Mouse (Mus musculus) left cerebral cortex, adult 18-20 months (tissue): ENCODE measurements around the gene Gpc6. TPM values are rescaled to one million over a fixed set of nuclear protein-coding genes. Genes with fewer than 3 reads are reported as not detected.

Experiments used
- DNase-seq, 2 experiments: peaks; one replicate each; pipeline ENCODE4 v3.0.0; 2021 to 2022; ENCODE audit warnings: low spot score in 2 of 2, mixed read lengths in 1 of 2
- total RNA-seq, 2 experiments: library from RNA; stranded (reverse); gene quantifications; 2 replicates each; pipeline ENCODE4 v1.2.3; 2021

Gpc6 gene
- total RNA-seq, 2 experiments from 2014 or later, result 12.4 to 12.8 TPM

DNA sequence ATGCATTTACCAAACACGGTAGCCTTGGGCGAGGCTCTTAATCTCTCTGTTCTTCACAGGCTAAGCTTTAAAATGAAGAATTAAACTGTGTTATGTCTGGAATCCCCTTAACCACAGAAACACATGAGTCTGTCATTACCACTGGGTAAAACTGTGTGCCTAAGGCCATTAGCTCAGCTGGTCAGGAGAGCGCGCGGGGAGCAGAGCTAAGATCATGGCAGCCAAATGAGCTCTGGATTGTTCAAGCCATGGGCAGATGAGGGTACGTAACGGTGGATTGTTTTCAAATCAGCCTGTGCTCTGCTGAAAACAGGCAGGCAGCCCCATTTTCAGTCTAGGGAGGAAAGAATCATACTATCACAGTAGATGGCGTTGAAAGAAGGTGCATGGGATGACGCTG, 859.8 kb downstream of the Gpc6 start:
- no peak for DNase-seq

DNA sequence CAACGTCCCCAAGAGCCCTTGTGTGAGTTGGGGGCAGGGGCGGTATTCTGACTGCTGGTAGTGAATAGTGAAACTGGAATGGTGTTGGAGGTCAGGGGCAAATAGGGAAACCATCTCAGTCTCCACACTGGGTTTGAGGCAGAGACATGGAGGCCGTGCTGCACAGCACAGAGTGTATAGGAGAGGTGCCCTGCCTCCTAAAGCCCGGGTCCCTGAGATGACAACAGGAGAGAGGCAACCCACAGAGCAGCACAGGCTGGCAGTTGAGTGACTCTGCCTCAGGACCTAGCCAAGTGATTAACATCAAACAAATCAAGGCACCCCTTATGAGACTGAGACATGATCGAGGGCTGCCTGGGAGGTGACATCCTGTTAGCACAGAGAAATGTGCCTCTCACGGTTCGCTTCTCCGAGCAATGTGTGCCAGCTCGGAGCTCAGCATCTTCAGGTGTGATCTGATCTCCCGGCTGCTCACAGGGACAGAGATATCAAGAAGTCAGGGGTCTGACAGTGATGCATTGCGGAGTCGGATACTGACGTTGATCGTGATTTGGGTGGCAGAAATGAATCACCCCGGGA, 860.5 kb downstream of the Gpc6 start:
- DNase-seq, result no peak

DNA sequence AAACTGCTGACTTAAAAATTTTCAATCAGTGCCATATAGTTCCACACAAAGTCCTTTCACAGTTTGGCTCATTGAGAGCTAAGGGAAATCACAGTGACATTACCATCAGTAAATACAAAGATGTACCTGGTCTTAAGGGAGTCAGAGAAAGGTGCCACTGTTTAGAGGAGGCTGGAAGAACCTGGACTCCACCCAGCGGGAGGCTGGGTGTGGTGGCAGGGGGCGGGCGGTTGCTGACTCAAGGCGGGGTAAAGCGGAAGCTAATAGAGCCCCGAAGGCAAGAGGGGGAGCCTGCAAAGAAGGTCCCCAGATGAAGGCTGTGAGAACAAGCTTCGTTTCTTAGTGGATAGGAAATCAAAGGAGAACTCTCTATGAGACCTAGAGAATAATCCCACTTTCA, 861.5 kb downstream of the Gpc6 start:
- DNase-seq, result no peak

DNA sequence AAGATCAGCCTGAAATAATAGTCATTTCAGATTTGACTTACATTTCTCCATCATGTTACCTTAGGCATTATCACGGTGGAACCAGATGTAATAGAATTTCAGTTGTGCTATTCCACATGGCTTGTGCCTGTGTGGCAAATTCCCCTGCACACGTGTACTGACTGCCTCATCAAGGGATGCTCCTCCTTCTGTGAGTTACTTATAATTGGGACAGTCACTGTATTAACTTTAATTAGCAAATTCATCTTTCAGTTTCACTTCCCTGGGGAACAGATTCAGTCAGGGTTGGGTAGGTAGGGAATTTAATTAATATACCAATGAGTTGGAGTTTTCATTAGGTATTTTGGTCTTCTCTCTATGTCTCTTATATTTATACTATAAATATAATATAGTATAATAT, 869.8 kb downstream of the Gpc6 start:
- DNase-seq, result no peak

DNA sequence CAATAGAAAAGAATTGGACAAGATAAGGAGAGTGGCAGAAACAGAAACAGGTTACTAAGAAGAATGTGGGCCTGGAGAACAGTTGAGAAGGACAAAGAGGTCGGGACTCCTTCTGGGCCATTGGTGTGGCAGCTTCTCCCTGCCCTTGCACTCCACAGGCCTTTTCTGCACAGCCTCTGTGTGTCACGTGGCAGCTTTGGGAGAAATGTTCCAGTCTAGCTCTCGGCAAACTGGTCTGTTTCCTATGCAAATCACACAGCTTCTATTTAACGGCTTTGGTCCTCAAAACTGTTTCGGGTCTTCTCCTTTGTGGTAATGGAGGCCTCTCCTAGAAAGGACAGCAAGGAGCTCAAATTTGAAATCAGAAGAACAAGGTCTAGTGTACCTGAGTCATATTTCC, 871.5 kb downstream of the Gpc6 start:
- DNase-seq, result no peak

DNA sequence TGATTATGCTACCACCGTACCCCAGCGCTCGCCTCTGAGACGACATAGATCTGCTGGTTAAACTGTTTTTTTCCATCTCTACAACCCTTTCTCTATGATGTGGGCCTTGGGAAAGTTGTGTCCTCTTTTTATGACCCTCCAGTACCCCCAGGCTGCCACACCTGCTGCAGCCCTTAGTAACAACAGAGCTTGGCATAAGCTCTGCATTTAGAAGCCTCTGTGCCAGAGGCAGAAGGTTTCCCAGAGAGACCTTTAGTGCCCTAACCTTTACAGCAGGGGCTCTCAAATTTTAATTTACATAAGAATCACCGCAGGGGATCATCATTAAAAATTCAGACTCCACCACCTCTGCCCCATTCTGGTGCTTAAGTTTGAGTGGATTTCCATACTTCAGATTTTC, 875.3 kb downstream of the Gpc6 start:
- DNase-seq, result no peak

DNA sequence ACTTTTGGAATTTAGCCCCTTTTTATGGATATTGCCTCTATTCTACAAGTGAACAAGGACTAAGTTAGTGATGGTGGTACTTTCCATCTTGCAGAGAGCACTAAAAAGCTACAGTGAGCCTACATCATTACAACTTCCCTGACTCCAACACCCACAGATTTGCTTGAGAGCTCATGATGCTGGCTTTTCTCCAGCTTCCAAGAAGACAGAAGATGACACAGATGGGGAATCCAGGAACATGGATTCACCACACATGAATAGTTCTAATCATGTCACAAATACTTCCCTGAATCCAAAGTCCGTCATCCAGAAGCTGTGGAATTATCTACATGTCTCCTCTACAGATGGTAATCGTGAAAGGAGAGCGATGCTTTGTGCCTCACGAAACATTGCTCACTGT, 882.7 kb downstream of the Gpc6 start:
- no peak for DNase-seq

DNA sequence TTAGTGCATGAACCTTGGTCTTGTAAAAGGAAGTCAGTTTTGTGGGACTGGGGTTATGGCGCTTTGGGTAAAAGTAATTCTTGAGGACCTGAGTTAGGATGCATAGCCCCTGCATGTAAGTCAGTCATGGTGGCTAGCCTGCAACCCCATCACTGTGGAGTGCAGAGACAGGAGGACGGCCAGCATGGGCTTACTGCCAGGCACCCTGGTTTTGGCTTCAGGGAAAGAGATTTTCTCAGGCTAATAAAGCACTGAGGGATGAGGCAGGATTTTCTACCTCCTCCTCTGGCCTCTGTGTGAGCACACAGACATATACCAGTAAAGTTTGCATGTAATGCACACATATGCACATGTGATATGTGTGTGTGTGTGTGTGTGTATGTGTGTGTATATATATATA, 883.2 kb downstream of the Gpc6 start:
- no peak for DNase-seq

DNA sequence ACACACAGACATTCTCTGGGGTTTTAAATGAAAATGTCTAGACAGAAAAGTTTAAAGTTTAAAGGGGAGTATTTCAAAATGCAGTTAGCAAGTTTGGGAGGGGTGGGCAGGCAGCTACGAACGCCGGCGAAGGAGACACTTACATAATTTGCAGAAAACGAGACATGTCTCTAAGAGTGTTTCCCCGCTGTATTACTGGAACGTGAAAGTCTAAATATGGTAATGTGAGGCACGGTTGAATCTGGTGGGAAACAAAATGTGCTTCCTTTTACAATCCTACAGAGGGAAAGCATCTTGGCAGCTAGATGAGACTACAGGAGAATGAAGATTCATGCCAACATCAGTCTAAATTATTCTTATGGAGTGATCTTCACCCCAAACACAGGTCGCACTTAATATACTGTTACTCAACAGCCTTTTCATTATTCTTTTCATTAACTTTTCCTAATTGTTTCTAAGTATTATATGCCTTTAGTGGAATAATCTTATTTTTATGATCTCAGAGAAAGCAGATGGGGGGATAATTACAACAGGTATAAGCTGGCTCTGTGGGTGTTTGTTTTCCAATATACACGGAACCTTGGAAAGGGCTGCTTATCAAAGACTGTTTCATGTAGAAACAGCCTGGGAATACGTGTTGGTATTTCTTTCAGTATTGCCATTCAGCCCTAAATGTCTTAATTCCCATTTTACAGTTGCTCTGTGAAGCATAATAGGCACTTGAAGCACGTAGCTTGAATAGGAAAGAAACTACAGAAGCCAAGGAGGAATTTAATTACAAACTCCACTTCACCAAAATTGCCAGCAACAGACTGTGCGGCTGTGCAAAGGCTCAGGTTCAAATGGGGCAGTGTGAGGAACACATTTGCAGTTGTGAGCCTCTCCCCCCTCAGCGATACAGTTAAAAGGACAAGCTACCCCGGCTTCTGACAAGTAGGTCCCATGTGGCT, 885.5 kb downstream of the Gpc6 start:
- no peak for DNase-seq

DNA sequence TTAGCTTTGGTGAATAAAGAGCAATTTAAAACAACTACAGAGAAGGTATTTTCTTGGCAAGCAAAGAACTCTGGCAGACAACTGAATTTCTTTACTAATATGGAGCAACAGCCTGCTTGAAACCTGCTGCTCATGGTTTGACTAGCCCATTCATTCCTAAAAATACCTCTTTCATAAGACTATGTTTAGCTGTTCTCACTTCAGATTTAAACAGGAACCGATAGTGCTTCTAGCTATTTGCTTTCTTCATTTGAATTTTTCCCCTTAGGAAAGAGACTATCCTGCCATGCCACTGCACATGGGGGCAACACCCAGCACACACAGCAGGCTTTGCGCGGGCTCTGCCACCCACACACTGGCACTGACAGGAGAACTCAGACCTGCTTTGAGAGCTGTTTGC, 888.4 kb downstream of the Gpc6 start:
- DNase-seq, result peak; percentile 31 to 68

DNA sequence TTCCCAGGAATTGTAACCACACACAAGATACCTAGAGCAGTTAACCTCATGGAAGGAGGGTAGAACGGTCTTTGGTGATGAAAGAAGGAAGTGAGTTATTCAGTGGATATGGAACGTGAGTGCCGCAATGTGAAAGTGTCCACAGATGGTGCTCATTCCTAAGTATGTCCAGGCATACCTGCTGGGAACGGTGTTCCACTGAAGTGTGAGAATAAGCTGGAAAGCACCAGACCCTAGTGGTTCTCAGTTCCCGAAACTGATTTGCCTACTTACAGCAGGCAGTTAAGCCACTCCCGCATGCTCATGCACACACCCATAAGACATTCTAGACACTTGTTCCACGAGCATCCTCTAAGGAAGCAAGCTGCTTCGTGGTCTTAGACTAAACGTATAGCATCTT, 890.9 kb downstream of the Gpc6 start:
- DNase-seq, result no peak

DNA sequence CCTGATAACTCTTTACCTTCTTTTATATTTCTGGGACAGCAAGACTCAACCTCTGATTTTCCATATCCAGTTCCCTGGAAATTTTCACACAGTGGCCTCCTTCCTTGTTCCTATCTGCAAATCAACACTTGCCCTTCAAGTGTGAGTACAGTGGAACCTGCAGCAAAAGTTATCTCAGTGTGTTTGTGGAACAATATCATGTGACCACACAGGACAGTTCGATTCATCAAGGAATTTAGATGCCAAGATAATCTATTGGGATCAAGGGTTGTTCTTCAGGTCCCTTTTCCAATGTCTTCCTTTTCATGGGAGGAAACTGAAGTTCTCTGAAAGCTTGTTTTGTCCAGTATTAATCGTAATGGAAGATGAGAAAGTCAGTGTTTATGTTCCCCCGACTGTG, 891.6 kb downstream of the Gpc6 start:
- no peak for DNase-seq

DNA sequence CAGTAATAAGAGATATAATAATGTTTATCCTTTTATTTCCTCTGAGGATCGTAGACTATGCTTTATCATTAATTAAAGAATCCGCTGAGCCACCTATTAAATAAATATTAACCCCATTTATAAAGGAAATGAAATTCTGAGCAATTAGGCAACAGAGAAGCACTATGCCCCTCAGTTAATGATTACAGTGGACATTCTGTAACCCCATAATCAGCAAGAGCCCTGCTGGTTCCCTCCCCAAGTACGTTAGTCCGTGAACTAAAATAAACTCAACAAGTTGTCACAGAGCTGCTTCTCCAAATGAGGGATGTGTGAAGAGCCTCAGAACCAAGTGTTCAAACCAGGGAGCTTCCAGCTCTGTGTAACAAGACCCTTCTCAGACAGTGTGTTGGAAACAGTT, 892.1 kb downstream of the Gpc6 start:
- no peak for DNase-seq

DNA sequence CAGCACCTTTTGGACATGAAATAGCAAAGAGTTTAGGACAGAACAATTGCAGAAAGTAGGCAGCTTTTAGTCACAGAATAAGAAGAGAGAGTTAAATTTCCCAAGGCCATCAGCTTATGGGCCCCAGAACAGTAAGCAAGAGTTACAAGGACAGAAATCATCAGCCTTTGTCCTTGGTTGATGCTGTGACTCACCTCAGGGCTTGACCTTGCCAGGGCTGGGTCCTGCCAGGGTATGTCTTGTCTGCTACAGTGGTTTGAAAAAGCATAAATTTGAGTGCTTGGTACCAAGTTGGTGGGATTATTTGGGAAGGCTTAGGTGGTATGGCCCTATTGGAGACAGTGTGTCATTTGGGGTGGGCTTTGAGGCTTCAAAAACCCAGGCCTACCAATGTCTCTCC, 899.4 kb downstream of the Gpc6 start:
- DNase-seq, result no peak

DNA sequence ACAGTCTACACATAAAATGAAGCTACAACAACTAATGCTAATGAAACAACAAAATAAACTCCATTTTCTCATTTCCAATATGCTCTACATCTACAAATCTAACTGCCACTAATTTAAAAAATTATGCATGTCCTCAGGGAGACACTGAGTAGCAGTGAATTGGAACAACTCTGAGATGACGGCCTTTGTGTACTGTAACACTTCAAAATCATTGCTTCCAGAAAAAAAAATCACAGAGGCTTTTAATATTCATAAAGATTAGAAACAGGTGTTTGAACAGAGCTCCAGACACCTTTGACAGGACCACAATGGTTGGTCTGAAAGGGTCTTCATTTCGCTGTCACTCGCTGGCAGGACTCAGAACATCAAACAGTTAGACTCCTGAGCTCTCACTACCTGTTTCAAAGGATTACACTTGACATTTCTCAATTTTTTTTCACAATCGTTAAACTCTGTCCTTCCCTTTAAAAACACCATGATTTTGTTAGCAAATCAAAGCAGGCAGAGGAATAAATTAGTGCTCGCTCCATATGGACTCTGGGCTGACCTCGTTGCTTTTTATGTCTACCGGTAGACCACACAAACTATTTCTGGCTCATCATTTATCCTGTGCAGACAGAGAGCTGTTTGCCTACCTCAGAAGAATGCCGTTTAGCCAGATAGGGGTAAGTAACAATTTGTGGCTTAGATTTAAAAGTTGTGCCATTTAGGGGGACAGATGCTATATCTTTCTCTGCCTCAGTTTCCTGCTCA, 901.4 kb downstream of the Gpc6 start:
- DNase-seq, result no peak

DNA sequence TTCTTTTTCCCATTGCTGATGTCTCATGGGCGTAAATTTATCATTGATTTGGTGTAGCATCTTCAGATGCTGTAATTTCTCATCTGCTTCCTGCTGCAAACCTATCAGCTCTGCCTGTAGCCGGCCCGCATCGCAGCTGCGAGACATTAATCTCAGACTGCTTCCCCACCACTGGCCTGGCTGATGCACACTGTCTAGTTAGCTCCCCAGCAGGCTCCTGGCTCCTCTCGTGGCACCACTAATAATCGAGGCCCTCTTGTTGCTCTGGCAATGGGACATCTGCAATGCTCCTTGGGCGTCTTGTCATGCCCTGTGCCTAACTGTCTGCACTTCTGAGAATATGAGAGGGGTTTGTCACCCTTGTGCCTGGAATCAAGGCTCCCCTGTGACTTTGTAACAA, 906.2 kb downstream of the Gpc6 start:
- DNase-seq, result no peak

DNA sequence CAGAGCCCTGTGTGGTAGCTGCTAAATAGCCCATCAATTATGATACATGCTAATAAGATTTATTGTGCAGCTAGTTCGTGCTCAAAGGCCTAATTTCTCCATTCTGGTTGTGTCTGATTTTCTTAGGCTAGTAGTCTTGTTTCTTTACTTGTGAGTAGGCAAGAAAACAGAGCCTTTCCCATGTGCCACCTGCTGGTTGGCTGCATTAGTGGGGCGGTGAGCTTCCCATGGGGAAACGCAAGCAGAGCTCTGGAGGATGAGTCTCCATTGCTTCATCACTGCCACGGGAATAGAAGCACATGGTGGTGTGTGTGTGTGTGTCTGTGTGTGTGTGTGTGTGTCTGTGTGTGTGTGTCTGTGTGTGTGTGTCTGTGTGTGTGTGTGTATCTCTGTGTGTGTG, 906.6 kb downstream of the Gpc6 start:
- DNase-seq, result peak; percentile 55 to 67

DNA sequence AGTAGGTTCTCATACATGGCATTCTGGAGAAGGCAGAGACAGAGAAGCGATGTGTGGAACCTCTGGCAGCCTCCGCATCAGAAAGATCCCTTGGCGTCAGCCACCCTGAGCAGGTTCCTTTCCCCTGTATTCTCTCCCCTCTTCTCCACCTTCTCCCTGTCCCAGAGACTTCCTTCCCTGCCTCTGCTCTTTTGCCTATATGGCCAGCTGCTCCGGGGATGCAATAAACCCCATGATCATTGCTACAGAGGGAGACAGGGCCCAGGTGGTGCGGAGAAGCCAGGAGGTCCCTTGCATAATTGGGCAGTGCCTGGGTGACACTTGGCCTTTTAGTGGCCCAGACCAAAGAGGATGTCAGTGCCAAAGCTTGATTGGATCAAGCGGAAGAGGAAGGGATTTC, 910.4 kb downstream of the Gpc6 start:
- no peak for DNase-seq

DNA sequence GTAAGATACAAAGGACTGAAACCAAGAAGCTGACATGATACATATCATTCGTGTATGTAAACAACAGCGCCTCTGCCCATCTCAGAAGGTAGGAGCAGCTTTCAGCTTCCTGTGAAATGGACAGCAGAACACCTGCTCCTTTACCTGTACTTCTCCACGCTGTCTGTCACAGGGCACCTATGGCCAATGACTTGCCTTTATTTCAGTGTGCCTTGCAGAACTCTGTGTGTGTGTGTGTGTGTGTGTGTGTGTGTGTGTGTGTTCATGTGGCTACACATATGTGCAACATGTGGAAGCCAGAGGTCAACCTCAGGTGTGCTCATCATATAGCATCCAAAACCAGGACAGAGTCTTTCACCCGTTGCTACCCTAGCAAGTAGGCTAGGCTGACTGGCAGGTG, 911.9 kb downstream of the Gpc6 start:
- no peak for DNase-seq

DNA sequence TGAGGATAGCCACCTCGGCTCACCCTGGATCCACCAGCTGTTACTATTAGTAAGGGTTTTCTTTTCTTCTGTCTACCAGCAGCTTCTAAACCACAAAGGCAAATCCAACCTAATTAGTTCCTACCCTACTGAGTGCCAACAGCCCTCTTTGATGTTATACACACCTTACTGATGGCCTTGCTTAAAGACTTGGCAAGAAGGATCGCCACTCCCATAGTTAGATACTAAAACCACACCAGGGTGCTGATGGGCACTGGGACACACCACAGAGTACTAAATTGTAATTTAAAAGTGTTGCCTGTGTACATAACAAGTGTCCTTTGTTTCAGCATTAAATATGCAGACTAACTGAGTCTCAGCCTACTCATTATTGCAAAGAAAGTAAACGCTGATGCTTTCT, 912.6 kb downstream of the Gpc6 start:
- DNase-seq, result no peak

DNA sequence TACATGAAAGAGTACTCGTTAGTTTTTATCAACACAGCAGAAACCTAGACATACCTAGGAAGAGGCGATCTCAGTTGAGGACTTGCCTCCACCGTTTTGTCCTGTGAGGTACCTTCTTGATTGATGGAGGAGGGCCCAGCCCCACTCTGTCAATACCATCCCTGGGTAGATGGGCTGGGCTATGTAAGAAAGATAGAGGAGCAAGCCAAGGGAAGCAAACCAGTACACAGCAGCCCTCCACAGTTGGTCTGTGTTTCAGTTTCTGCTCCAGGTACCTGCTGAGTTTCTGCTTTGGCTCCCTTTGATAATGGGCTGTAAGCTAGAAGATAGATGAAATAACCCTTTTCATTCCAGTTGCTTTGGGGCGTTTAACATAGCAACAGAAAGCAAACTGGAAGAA, 916.1 kb downstream of the Gpc6 start:
- DNase-seq, result no peak
